Mouse (Mus musculus): ENCODE measurements around the gene Ctu2. TPM values are rescaled to one million over a fixed set of nuclear protein-coding genes. Genes with fewer than 3 reads are reported as not detected.

Ctu2 gene
- total and polyA plus RNA-seq, 2 experiments from 2014 or later, result 52.6 to 99.5 TPM

- peak within 1 kb of the TSS; percentile 96 for H3K4me2 ChIP-seq (ENCODE audit: low read depth, low read length, poor library complexity, severe bottlenecking)
- H3K27me3 ChIP-seq (ENCODE audit: insufficient read depth, low read length), result no peaks in the 10 kb centered on the region
- H3K36me3 ChIP-seq (ENCODE audit: insufficient read depth, low read length), result peaks cover 10% of the 10 kb centered on the region; the same call in 1 of the 2 replicates
- peak within 1 kb of the TSS; percentile 73 for H3K9ac ChIP-seq (replicated peaks; ENCODE audit: low read length, poor library complexity, severe bottlenecking)
- ATAC-seq (ENCODE audit: low FRiP score) (peak; percentile 98), DNase-seq (ENCODE audit: low spot score) (peak; percentile 100)
- H3K4me3 ChIP-seq (ENCODE audit: low read depth, low read length), result peak within 1 kb of the TSS; percentile 74
- peak; percentile 50 for TF ChIP-seq CTCF (IDR thresholded peaks at IDR 0.05)
- peaks cover 13% of the 10 kb centered on the region; the same call in 1 of the 2 replicates for H3K4me1 ChIP-seq (ENCODE audit: insufficient read depth, low read length)
- no peaks in the 10 kb centered on the region for H3K9me3 ChIP-seq (ENCODE audit: low read length)
- under 1% methylated on average over 47 of the region's 47 CpGs for WGBS
- peak within 1 kb of the TSS; percentile 86 for H3K27ac ChIP-seq (ENCODE audit: low read depth, low read length)
Measured at GRCm38 (mm10) chr8:122443262-122444006, 32.5 kb upstream of the Ctu2 start, which contains the start of gene Mvd. TSS of gene Mvd (minus strand) at chr8:122443422.

GRCm38 (mm10) chr8:122444058-122444748 lies 31.7 kb upstream of the Ctu2 start:
- 6% methylated on average over 19 of the region's 19 CpGs for WGBS

DNA sequence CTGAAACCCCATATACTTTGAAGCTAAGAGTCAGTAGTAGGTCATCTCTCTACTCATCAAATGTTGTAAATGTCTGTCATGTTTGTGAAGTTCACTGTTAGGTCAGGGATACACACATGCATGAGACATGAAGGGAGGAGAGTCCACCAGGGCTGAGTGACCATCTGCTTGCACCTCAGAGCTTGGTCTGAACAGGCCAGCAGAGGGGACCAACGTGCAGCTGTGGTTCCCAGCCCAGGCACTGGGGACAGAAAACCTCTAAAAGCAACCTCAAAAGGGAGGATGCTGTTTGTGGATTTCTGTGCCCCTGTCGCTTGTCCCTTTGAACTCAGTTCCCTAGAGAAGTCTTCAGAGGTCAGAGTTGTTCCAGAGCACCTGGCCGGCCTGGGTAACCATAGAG lies 30.7 kb upstream of the Ctu2 start:
- no peak for DNase-seq (ENCODE audit: low spot score)
- H3K4me2 ChIP-seq (ENCODE audit: low read depth, low read length, poor library complexity, severe bottlenecking), result peak overlapping the region; percentile 76
- WGBS, result 62% methylated on average over 3 of the region's 3 CpGs
- H3K9ac ChIP-seq (replicated peaks; ENCODE audit: low read length, poor library complexity, severe bottlenecking), result 0 out of 2 replicates have a peak overlapping the region, but pooled peaks have one; percentile 13
- peak overlapping the region; percentile 86; the same call in 1 of the 2 replicates for H3K27ac ChIP-seq (ENCODE audit: low read depth, low read length)
- H3K36me3 ChIP-seq (ENCODE audit: insufficient read depth, low read length), result no peaks in the 10 kb centered on the region
- H3K9me3 ChIP-seq (ENCODE audit: low read length), result no peaks in the 10 kb centered on the region
- no peak overlapping the region for H3K4me3 ChIP-seq (ENCODE audit: low read depth, low read length)
- H3K27me3 ChIP-seq (ENCODE audit: insufficient read depth, low read length), result no peaks in the 10 kb centered on the region
- ATAC-seq (ENCODE audit: low FRiP score), result no peak
- peaks cover 13% of the 10 kb centered on the region; the same call in 1 of the 2 replicates for H3K4me1 ChIP-seq (ENCODE audit: insufficient read depth, low read length)
- peak; percentile 28 for TF ChIP-seq CTCF (IDR thresholded peaks at IDR 0.05)

More at GRCm38 (mm10) chr8:122444058-122444748, 31.7 kb upstream of the Ctu2 start:
- Histone ChIP-seq H3K9ac (replicated peaks; ENCODE audit: low read length, poor library complexity, severe bottlenecking) (peak overlapping the region; percentile 64), H3K4me3 (ENCODE audit: low read depth, low read length) (peak overlapping the region; percentile 74), H3K4me2 (ENCODE audit: low read depth, low read length, poor library complexity, severe bottlenecking) (peak overlapping the region; percentile 76), H3K4me1 (ENCODE audit: insufficient read depth, low read length) (peaks cover 13% of the 10 kb centered on the region; the same call in 1 of the 2 replicates), H3K27ac (ENCODE audit: low read depth, low read length) (peak overlapping the region; percentile 86), H3K9me3 (ENCODE audit: low read length) (no peaks in the 10 kb centered on the region), H3K27me3 (ENCODE audit: insufficient read depth, low read length) (no peaks in the 10 kb centered on the region), H3K36me3 (ENCODE audit: insufficient read depth, low read length) (peaks cover 8% of the 10 kb centered on the region; the same call in 1 of the 2 replicates)
- TF ChIP-seq CTCF (IDR thresholded peaks at IDR 0.05), result no peak
- ATAC-seq (ENCODE audit: low FRiP score), result peak; percentile 38; the same call in 1 of the 2 replicates
- peak; percentile 94 for DNase-seq (ENCODE audit: low spot score)

DNA sequence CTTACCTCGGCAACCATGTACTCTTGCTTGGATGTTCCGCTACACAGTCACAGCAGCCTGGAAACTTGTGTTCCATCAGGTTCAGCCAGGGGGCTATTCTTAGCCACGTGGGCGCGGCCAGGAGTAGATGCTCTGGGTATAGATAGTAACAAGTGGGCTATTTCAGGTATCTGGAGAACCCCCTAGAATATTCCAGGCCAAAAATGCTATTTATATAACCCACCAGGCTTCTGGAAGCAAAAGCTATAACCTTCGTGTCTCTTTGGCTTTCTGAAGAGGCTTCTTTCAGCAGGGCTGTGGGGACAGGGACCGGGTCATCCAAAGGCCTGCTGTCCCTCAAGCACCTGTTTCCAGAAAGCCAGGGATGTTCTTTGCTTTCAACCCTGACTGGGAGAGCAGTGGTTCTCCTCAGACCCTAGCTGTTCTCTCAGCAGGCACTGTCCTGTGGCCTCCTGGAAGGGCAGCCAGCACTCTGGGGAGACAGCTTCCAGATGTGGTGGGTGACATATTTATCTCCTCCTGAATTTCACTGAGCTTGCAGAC lies 24.7 kb upstream of the Ctu2 start:
- H3K4me1 ChIP-seq (ENCODE audit: insufficient read depth, low read length), result no peaks in the 10 kb centered on the region
- DNase-seq (ENCODE audit: low spot score) (no peak), ATAC-seq (ENCODE audit: low FRiP score) (no peak)
- no peaks in the 10 kb centered on the region for H3K9me3 ChIP-seq (ENCODE audit: low read length)
- H3K9ac ChIP-seq (replicated peaks; ENCODE audit: low read length, poor library complexity, severe bottlenecking), result no peak overlapping the region
- no peak overlapping the region for H3K27ac ChIP-seq (ENCODE audit: low read depth, low read length)
- no peak overlapping the region for H3K4me3 ChIP-seq (ENCODE audit: low read depth, low read length)
- no peaks in the 10 kb centered on the region for H3K36me3 ChIP-seq (ENCODE audit: insufficient read depth, low read length)
- WGBS, result 81% methylated on average over 7 of the region's 7 CpGs
- no peak overlapping the region for H3K4me2 ChIP-seq (ENCODE audit: low read depth, low read length, poor library complexity, severe bottlenecking)
- no peak for TF ChIP-seq CTCF (IDR thresholded peaks at IDR 0.05)
- H3K27me3 ChIP-seq (ENCODE audit: insufficient read depth, low read length), result no peaks in the 10 kb centered on the region

DNA sequence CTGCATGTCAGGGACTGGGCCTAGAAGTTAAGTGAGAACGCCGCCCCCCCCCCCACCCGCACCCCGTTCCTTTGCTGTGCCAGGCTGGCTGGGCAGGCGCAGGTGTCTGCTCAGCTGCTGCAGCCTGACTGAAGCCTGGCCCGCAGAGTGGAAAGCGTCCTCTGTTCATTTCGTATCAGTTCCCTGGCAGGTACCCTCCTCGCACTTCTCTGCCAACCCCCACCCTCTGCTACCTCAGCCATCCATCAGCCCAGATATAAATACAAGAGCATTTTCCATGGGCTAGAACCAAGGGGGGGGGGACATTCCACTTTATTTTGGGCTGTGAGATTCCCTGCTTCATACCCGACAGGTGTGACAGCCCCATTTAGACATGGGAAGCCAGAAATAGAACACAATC lies 23.8 kb upstream of the Ctu2 start:
- TF ChIP-seq CTCF (IDR thresholded peaks at IDR 0.05), result no peak
- Histone ChIP-seq H3K9me3 (ENCODE audit: low read length) (no peaks in the 10 kb centered on the region), H3K4me3 (ENCODE audit: low read depth, low read length) (no peak overlapping the region), H3K27me3 (ENCODE audit: insufficient read depth, low read length) (no peaks in the 10 kb centered on the region), H3K9ac (replicated peaks; ENCODE audit: low read length, poor library complexity, severe bottlenecking) (no peak overlapping the region), H3K36me3 (ENCODE audit: insufficient read depth, low read length) (no peaks in the 10 kb centered on the region), H3K27ac (ENCODE audit: low read depth, low read length) (no peak overlapping the region), H3K4me1 (ENCODE audit: insufficient read depth, low read length) (no peaks in the 10 kb centered on the region), H3K4me2 (ENCODE audit: low read depth, low read length, poor library complexity, severe bottlenecking) (no peak overlapping the region)
- WGBS, result 92% methylated on average over 10 of the region's 10 CpGs
- ATAC-seq (ENCODE audit: low FRiP score), result no peak
- no peak for DNase-seq (ENCODE audit: low spot score)
